Mouse (Mus musculus) cerebellum, postnatal 10 days (tissue): ENCODE measurements around the gene Gpi1.
A peak's percentile ranks its signal among the peaks of the same experiment; 100 is the strongest.
"Not testable (repeated sequence)": the region's sequence is repeated elsewhere in the genome, so short reads cannot be mapped to it uniquely, and the experiment has no call there.

Experiments used
- DNase-seq, 2 experiments: peaks; one replicate each; pipeline ENCODE4 v3.0.0; 2021; ENCODE audit warnings: mixed read lengths in 2 of 2

Gpi1 gene

GRCm38 (mm10) chr7:34176241-34176640 is 53.9 kb downstream of the Gpi1 start:
- DNase-seq = not testable (repeated sequence)

GRCm38 (mm10) chr7:34172251-34172650 is 57.9 kb downstream of the Gpi1 start:
- DNase-seq = no peak

- DNase-seq = peak; percentile 10 to 13
Measured at GRCm38 (mm10) chr7:34169454-34169853, 60.7 kb downstream of the Gpi1 start, which contains the start of gene Uba2. TSS of gene Uba2 (minus strand) at chr7:34169599.

GRCm38 (mm10) chr7:34168470-34169251 is 61.5 kb downstream of the Gpi1 start:
- DNase-seq = peak; percentile 97

GRCm38 (mm10) chr7:34167766-34168469 is 62.2 kb downstream of the Gpi1 start:
- DNase-seq = no peak

GRCm38 (mm10) chr7:34166850-34167249 is 63.3 kb downstream of the Gpi1 start:
- DNase-seq = peak; percentile 28 to 39

GRCm38 (mm10) chr7:34165999-34166398 is 64.1 kb downstream of the Gpi1 start:
- no peak for DNase-seq

GRCm38 (mm10) chr7:34164671-34165070 is 65.5 kb downstream of the Gpi1 start:
- no peak for DNase-seq

- DNase-seq = no peak
Measured at GRCm38 (mm10) chr7:34159167-34159566, 71.0 kb downstream of the Gpi1 start.

- DNase-seq = no peak
Measured at GRCm38 (mm10) chr7:34157994-34158393, 72.1 kb downstream of the Gpi1 start.
